Mouse (Mus musculus): ENCODE results near the gene Gm21973. TPM values are rescaled to one million over a fixed set of nuclear protein-coding genes. Genes with fewer than 3 reads are reported as not detected.
A peak's percentile ranks its signal among the peaks of the same experiment; 100 is the strongest.

Gene Gm21973
- total RNA-seq, 2 experiments from 2014 or later: not detected

DNA sequence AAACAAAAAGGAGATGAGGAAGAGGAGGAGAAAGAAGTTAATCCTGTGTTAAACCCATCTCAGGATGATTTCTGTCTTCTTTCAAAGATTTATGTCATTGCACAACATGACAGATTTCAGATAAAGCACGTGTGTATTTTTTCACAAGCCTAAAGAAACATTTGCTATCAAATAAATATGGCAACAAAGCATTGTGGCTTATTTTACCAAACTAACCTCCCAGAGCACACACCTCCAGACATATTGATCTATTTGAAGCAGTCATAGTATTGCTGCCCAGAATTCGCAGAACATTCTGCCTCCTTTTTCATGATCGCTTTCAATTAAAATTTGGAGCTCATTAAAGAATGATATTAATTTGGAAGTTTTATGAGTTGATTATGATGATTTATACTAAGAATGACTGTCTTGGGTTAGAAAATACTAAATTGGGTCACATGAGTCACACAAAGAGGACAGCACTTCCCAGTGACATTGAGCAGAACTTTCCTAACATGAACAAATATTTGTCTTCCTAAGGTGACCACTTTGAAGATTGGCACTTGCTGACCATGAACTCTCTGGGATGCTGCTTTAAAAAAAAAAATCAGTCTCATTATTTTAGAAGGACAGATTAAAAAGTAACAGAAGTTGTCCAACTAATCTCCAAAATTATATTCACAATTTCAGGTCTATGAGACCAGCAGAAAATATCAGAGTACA lies 54.7 kb downstream of the Gm21973 start:
- no peak for ATAC-seq (replicated peaks; ENCODE audit: low FRiP score, low TSS enrichment, poor library complexity, severe bottlenecking)

DNA sequence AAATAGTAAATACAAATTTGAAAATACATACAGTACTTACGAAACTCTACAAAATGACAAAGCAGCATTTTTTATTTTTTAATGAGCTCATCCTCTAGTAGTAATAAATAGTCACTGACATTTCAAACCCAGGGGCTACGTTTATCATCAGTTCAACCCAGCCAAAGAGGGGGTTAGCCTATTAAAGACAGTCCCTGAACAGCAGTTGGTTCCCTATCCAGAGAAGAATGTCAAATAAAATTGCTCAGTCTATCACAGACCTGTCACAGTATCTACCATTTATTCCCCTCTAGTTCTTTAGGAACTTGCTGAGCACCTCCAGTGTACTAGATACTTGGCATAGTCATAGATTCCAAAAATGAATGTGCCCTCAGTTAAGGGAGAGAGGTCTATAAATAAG lies 62.1 kb downstream of the Gm21973 start:
- ATAC-seq (replicated peaks; ENCODE audit: low FRiP score, low TSS enrichment, poor library complexity, severe bottlenecking): no peak

DNA sequence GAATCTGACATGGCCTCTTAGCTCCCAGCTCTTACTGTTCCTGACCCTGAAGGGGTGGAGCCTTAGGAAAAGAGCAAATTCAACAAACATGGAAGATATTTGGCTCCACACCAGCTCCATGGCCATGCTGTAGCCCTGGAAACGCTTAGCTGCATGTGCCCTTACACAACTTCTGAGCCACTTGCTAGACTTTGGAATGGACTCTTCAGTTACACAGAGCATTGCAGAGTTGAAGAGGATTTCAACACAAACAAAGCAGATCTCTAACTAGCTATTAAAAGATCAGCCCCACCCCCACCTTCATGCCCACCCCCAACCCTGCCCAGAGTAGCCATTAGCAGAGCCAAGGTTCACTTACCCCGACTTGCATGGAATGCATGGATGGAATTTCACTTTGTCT lies 74.6 kb downstream of the Gm21973 start:
- no peak for ATAC-seq (replicated peaks; ENCODE audit: low FRiP score, low TSS enrichment, poor library complexity, severe bottlenecking)

DNA sequence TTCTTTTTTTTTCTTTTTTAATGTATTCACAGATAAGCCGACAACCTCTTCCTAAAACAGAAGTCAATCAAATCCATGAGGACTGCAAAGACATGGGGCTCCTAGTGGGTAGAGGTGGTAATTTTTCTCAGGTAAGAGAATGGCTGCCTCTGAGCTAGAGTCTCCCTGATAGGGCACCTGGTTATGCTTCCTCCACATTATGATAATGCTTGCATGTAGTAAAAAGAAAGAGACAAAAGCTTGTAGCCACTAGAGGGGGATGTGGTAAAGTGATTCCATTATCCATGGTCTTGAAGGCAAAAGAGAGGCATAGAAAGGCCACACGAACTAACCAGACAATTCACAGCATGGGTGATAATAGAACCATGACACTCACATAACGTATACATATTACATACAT lies 75.2 kb downstream of the Gm21973 start:
- peak; percentile 61 for ATAC-seq (replicated peaks; ENCODE audit: low FRiP score, low TSS enrichment, poor library complexity, severe bottlenecking)

DNA sequence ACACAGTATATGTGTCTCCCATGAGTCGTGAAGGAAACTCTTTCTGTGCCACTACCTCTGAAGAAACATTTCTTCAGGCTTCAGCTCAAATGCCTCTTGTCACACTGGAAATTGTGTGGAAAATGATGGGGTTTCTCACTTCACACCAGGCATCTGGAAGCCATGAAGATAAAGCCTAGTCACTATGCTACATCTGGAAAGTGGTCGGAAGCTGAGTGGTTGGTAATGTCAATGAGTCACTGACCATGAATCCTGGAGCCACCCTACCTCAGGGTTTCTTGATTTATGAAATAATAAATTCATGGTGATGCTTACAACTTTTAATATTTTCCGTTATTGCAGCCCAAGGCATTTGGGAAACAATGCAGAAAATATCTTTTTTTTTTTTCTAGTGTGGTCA lies 84.7 kb downstream of the Gm21973 start:
- ATAC-seq (replicated peaks; ENCODE audit: low FRiP score, low TSS enrichment, poor library complexity, severe bottlenecking): no peak

DNA sequence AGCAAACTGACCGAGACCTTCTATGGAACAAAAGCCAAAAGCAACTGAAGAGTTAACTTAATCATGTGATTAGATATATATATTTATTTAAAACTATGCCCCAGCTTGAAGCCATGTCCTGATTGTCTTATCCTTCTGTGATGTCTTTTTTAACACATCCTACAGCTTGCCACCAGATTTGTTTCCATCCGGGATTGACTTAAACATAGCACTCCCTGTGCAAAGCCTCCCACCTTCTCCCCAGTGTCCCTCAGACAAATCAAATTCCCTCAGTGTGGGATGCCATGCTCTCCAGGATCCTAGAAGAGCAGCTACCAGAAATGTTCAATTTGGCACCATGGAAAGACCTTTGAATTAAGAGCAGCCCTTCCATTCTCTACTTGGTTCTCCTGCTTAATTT lies 85.7 kb downstream of the Gm21973 start:
- ATAC-seq (replicated peaks; ENCODE audit: low FRiP score, low TSS enrichment, poor library complexity, severe bottlenecking): no peak

DNA sequence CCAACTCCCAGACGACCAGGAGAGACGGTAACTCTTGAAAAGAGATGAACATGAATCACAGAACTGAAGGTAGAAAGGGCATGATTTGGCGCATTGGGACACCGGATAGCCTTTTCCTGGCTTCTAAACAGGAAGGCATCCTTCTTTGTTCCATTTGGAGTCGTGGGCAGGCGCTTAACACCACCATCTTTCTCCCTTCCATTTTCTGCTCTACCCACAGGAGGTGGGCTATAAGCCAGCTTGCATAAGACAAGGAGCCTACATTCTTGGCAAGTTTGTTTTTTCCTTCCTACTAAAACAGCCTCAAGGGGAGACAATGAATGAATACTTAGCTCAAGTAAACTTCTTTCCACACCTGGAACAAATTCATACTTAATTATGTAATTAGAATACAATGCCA lies 88.5 kb downstream of the Gm21973 start:
- ATAC-seq (replicated peaks; ENCODE audit: low FRiP score, low TSS enrichment, poor library complexity, severe bottlenecking): no peak

DNA sequence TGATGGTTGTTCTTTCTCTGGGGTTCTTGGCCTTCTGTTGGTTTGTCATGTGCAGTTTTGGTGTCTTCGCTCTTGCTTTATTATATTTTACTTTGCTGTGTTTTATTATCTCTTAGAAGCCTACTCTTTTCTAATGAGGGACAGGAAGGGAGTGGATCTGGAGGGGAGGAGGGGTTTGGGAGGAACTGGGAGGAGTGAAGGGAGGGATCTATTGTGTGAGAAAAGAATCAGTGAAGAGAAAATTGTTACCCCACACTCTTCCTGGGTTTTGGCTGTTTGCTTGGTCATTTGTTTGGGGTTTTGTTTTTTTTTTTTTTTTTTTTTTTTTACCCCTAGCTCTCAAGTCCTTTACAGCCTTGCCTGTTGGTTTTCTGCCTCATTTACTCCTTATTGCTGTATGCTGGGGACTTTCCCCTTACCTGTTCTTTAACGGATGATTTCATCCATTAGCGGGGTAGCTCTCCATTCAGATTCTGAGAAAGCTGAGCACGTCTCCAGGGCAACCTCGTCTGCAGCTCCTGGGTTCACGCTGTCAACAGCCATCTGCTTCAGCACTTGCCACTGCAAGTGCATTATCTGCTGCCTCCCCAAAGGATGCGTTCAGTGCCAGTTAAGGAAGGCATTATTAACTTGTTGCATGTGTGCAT lies 96.1 kb downstream of the Gm21973 start:
- ATAC-seq (replicated peaks; ENCODE audit: low FRiP score, low TSS enrichment, poor library complexity, severe bottlenecking): no peak

DNA sequence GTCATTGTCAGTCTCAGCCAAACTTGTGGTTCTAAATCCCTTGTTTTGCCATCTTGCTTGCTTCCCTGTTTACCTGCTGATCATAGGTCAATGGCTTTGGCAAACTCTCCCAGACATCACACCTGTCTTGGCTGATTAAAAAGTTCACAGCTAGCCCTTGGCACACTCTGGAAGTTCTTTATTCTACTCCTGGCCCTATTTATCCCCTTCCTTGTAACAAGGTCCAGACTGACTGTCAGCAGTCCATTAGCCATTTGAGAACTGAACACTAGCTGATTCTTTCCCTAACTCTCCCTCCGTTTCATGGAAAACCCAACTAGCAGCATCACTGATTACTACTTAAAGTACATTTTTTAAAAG lies 96.6 kb downstream of the Gm21973 start:
- no peak for ATAC-seq (replicated peaks; ENCODE audit: low FRiP score, low TSS enrichment, poor library complexity, severe bottlenecking)

Other genes starting within 250 kb of the Gm21973 start
- 0.11 TPM in 1 of 2 replicates, not detected in the other for gene Prlr, start 148.1 kb upstream of the Gm21973 start, total RNA-seq (2014; fragmentation: Nextera tagmentation)
- not detected in 2 replicates for gene Prlr, start 148.1 kb upstream of the Gm21973 start, total RNA-seq (2017)
- gene Agxt2, start 33.2 kb downstream of the Gm21973 start, total RNA-seq (2014; fragmentation: Nextera tagmentation): not detected in 2 replicates
- not detected in 2 replicates for gene Agxt2, start 33.2 kb downstream of the Gm21973 start, total RNA-seq (2017)
- 39.6 and 43.5 TPM in 2 replicates for gene Dnajc21, start 145.1 kb downstream of the Gm21973 start, total RNA-seq (2014; fragmentation: Nextera tagmentation)
- 70.9 and 82.4 TPM in 2 replicates for gene Dnajc21, start 145.1 kb downstream of the Gm21973 start, total RNA-seq (2017)
- gene Brix1, start 160.6 kb downstream of the Gm21973 start, total RNA-seq (2014; fragmentation: Nextera tagmentation): 63.7 and 68.4 TPM in 2 replicates
- 64.8 and 73.8 TPM in 2 replicates for gene Brix1, start 160.6 kb downstream of the Gm21973 start, total RNA-seq (2017)
- 31.5 and 46.9 TPM in 2 replicates for gene Rad1, start 160.6 kb downstream of the Gm21973 start, total RNA-seq (2014; fragmentation: Nextera tagmentation)
- 23.1 and 23.4 TPM in 2 replicates for gene Rad1, start 160.6 kb downstream of the Gm21973 start, total RNA-seq (2017)
- not detected in 2 replicates for gene Ttc23l, start 233.3 kb downstream of the Gm21973 start, total RNA-seq (2014; fragmentation: Nextera tagmentation)
- not detected in 2 replicates for gene Ttc23l, start 233.3 kb downstream of the Gm21973 start, total RNA-seq (2017)